Mouse (Mus musculus) layer of hippocampus, adult 2 months (tissue): ENCODE measurements around the gene Acox2. TPM values are rescaled to one million over a fixed set of nuclear protein-coding genes. Genes with fewer than 3 reads are reported as not detected.
"Not testable (repeated sequence)": the region's sequence is repeated elsewhere in the genome, so short reads cannot be mapped to it uniquely, and the experiment has no call there.

Experiments
- DNase-seq, 2 experiments: peaks; one replicate each; pipeline ENCODE4 v3.0.0; 2022; ENCODE audit warnings: low spot score in 2 of 2
- H3K27ac ChIP-seq: fragments of 200-600 bp; 2 replicates; pipeline ENCODE4 v1.8.1; 2022
- H3K4me3 ChIP-seq: fragments of 200-600 bp; 2 replicates; pipeline ENCODE4 v1.8.1; 2022; ENCODE audit warnings: mild to moderate bottlenecking
- CTCF ChIP-seq: fragments of 200-600 bp; conservative IDR thresholded peaks from 2 replicates; pipeline ENCODE4 v1.8.1; 2022; ENCODE audit warnings: antibody characterized with exemption, mild to moderate bottlenecking, moderate library complexity
- long read RNA-seq, 2 experiments: library from polyadenylated mRNA; stranded (forward); transcript quantifications; one replicate each; pipeline ENCODE4 v2.0.0; 2021; ENCODE audit warnings: borderline mapping rate in 2 of 2
- total RNA-seq, 2 experiments: library from RNA; stranded (reverse); gene quantifications; 2 replicates each; pipeline ENCODE4 v1.2.3; 2021

Gene Acox2
- total RNA-seq = not detected
- long read RNA-seq, experiment 1 = 0 reads
- long read RNA-seq, experiment 2 = 0 reads

GRCm38 (mm10) chr14:8259166-8259565 lies at the start of gene Acox2:
Gene Acox2, minus strand, starts transcription at chr14:8259353.
- no peak within 1 kb of the TSS for H3K27ac ChIP-seq
- TF ChIP-seq CTCF = no peak
- H3K4me3 ChIP-seq = no peak within 1 kb of the TSS
- no peak for DNase-seq

DNA sequence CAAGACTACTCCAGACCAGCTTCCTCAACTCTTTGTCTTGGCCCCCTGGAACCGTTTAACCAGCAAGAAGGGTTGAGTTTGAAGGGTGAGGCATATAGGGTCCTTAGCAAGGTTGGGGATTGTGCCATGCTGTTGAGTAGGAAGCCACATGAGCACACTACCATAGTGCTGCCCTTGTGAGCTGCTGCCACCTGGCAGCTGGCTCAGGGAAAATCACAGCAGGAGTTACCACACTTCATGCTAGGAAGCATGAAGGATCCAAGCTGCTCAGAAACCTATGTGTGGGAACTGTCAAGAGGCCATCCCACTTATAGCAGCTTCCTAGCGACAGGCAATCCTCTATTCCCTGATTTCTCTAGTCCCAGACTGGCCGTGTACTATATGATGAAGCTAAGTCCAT lies 49.5 kb upstream of the Acox2 start:
- H3K27ac ChIP-seq = peak overlapping the region; percentile 89
- DNase-seq = no peak
- TF ChIP-seq CTCF = peak; percentile 34
- peak overlapping the region; percentile 58 for H3K4me3 ChIP-seq

DNA sequence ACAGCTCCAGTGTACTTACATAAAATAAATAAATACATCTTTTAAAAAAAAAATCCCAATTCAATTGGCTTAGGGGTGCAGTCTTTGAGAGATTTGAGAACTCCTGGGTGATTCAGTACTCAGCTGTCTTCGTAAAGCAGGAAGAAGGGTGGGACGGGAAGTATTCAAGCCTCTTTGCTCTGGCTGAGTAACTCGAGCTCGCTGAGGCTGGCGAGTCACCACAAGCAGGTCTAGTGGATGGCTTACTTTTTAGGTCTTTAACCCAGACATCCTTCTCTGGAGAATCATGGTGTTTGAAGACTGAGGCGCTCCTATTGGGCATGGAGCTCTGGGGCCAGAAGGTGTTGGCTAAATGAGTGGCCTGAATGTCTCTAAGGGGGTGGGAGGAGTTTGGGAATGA lies 47.7 kb upstream of the Acox2 start:
- peak overlapping the region; percentile 58 for H3K4me3 ChIP-seq
- H3K27ac ChIP-seq = peak overlapping the region; percentile 89
- DNase-seq = no peak
- no peak for TF ChIP-seq CTCF

- no peak for TF ChIP-seq CTCF
- DNase-seq = no peak
- peak overlapping the region; percentile 74 for H3K27ac ChIP-seq
- H3K4me3 ChIP-seq = peak overlapping the region; percentile 38
Observed at GRCm38 (mm10) chr14:8305014-8305413, 45.9 kb upstream of the Acox2 start.

DNA sequence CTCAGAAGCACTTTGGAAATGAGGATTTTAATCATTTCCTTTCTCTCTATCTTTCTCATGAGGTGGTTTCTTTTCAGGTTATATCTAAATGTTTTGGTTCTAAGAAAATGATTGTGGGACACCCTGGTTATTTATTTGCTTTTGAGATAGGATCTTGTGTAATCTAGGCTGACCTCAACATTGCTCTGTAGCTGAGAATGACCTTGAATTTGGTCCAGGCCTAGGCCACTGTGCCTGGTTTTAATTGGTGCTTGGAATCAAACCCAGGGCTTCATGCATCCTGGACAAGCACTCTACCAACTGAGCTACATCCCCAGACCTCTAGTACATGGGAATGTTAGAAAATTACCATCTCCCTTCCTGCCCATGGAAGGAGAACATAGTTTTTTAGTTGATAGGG lies 44.9 kb upstream of the Acox2 start:
- TF ChIP-seq CTCF = no peak
- peak overlapping the region; percentile 38 for H3K4me3 ChIP-seq

DNA sequence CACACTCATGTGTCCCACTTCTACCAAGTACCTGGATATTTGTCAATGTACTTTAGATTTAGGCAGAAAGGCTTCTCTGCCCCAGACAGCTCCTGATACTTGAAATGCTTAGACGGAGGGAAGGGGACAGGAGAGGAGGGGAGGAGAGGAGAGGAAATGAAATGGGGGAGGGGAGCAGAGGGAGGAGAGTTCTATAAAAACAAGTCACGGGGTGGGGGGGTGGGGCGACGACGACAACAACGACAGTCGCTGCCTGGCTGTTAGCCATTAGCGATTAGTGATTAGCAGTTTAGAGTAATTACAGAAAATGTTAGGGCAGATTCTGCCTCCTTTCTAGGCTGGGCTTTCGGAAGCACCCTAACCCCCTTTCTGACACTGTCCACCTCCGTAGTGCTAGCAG lies 43.5 kb upstream of the Acox2 start:
- Histone ChIP-seq H3K4me3 (peak overlapping the region; percentile 26; the same call in 1 of the 2 replicates), H3K27ac (peak overlapping the region; percentile 51; the same call in 1 of the 2 replicates)
- no peak for DNase-seq
- no peak for TF ChIP-seq CTCF

More for the DNA sequence above, 44.9 kb upstream of the Acox2 start:
- no peak for DNase-seq
- H3K27ac ChIP-seq = peak overlapping the region; percentile 74

GRCm38 (mm10) chr14:8300281-8300680 lies 41.1 kb upstream of the Acox2 start:
- peak; percentile 38 to 55 for DNase-seq
- Histone ChIP-seq H3K4me3 (no peak overlapping the region), H3K27ac (no peak overlapping the region)
- peak; percentile 81 for TF ChIP-seq CTCF

DNA sequence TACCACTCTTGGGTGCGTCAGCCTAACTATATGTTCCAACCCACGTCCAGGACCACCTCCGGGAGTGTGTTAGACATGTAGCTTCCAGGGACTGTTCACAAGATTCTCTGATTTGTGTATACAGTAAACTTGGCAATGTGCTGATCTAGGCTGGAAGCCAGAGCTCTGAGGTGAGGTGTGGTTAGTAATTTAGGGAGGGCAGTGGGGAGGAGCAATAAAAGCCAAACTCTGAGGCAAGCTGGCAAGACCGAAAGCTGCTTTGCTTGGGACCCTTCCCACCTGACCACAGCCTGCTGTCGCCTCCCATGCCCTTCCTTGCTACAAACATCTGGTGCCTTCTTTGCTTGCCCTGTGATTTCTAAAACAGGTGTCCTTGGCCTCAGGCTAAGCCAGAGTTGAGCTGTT lies 38.7 kb upstream of the Acox2 start:
- no peak for DNase-seq
- TF ChIP-seq CTCF = no peak
- H3K27ac ChIP-seq = no peak overlapping the region
- no peak overlapping the region for H3K4me3 ChIP-seq

GRCm38 (mm10) chr14:8294257-8294656 lies 35.1 kb upstream of the Acox2 start:
- Histone ChIP-seq H3K27ac (no peak overlapping the region), H3K4me3 (no peak overlapping the region)
- no peak for DNase-seq
- no peak for TF ChIP-seq CTCF

DNA sequence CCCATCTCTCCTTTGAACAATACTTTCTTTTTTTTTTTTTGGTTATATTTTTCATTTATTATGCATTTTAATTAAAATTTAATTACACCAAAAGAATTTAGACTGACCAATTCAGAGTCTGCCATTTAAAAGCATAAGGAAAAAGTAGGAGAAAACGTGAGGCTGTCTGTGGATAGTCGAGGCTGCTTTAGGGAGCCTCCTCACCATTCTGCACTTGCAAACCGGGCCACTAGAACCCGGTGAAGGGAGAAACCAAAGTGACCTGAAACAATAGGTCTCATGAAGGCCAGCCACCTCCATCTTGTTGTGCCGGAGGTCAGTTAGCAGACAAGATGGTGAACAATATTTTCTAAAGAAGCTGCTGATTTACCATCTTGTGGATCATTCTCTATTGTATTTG lies 27.4 kb upstream of the Acox2 start:
- DNase-seq = peak; percentile 52 to 59
- not testable (repeated sequence) for H3K4me3 ChIP-seq

GRCm38 (mm10) chr14:8283784-8284183 lies 24.6 kb upstream of the Acox2 start:
- no peak overlapping the region for H3K4me3 ChIP-seq
- TF ChIP-seq CTCF = no peak
- no peak for DNase-seq
- H3K27ac ChIP-seq = no peak overlapping the region

More for the DNA sequence above, 27.4 kb upstream of the Acox2 start:
- not testable (repeated sequence) for H3K27ac ChIP-seq

- not testable (repeated sequence) for DNase-seq, H3K4me3 ChIP-seq
Observed at GRCm38 (mm10) chr14:8271281-8271680, 12.1 kb upstream of the Acox2 start.

GRCm38 (mm10) chr14:8264378-8264777 lies 5.2 kb upstream of the Acox2 start:
- TF ChIP-seq CTCF = no peak
- no peak overlapping the region for H3K4me3 ChIP-seq
- DNase-seq = no peak
- H3K27ac ChIP-seq = no peak overlapping the region

More at GRCm38 (mm10) chr14:8271281-8271680, 12.1 kb upstream of the Acox2 start:
- H3K27ac ChIP-seq = not testable (repeated sequence)

DNA sequence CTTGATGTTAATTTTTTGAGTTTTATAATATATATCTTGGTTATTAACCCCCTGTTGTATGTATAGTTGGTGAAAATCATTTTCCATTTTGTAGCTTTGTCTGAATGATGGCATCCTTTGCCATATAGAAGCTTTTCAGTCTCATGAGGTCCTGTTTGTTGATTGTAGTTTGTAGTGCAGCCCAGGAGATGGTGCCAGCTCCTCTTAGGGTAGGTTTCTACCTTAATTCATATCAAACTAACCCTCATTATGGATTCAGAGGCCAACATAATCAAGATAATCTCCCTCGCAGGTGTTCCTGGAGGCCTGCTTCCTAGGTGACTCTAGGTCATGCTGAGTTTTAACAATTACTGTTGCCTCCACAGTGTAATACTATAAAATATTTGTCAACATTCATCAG lies 3.1 kb upstream of the Acox2 start:
- Histone ChIP-seq H3K27ac (no peak overlapping the region), H3K4me3 (no peak overlapping the region)
- TF ChIP-seq CTCF = peak; percentile 71
- no peak for DNase-seq

DNA sequence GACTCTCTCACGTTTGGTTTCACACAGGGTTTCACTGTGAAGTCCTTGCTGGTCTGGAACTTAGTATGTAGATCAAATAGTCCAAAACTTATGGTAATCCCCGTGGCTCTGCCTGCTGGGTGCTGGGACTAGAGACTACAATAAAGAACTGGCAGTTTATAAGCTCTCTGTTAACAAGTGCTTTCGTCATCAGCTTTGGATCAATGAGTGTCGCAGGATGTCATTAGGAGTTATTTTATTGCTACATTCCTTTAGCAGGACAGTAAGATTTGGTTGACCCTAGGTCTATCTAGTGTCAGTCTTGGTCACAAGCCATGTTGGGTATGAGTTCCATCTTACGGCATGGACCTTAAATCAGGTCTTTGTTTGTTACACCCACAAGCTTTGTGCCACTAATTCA lies 1.1 kb upstream of the Acox2 start:
- no peak for TF ChIP-seq CTCF
- no peak for DNase-seq
- Histone ChIP-seq H3K27ac (no peak overlapping the region), H3K4me3 (no peak overlapping the region)
